Mouse (Mus musculus): ENCODE results near the gene Atad1.

DNA sequence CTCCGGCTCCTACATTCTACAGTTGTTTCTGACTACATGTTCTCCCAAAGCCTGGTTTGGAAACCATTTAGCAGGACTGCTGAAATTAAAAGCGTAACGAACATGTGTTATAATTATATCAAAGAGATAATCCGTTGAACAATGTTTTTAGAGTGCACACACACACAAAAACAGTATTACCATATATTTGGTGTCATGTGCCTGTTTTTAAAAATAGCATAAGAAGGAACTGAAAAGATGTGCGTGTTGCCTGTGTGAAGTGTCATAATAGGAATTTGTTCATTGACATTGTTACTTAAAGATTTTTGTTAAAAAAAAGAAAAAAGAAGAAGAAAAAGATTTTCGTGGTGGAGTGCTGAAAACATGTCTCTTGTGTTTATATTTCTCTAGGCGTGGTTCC is 93.6 kb downstream of the Atad1 start:
- TF ChIP-seq EP300 (IDR thresholded peaks at IDR 0.05; ENCODE audit: low read depth) (no peak), CTCF (IDR thresholded peaks at IDR 0.05; ENCODE audit: low read depth) (no peak)
